8 mouse cellular contexts compared by ENCODE assay signal in the genomic region with DNA sequence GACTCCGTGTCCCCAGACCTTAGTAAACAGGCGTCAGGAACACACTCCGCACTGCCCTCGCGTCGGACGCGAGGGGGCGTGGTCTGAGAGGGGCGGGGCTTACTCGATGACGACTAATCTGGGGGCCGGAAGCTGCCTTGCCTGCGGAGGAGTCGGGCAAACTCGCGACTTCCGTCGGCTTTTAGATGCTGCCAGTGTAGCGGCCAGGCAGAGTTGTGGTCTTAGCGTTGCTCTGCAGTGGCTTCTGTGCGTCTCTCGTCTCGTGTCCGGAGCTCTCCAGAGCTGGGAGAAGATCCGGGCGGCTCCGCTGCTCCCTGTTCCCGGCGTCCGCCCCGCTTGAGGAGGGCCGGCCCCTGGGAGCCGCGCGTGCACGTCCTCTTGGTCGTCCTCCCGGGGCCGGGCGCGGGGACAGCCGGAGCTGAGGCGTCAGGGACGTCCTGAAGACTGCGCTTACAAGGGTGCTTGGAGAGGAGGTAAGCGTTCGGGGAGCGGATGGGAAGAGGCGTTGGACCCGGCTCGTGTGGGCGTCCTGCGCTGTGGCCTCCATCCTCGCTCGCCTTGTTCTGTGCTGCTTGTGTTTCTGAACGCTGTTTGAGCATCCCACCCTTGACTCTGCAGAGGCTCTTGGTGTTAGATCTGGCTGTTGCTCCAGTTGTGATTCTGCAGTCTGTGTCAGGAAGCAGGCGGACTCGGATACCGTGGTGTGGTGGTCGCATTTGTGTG. TPM values are rescaled to one million over a fixed set of nuclear protein-coding genes. Genes with fewer than 3 reads are reported as not detected.
A peak's percentile ranks its signal among the peaks of the same experiment; 100 is the strongest.
DNase-seq lines count a peak whose midpoint lies in the region; ATAC-seq lines count a peak whose summit lies in the region.

A gene (plus strand): TSS at position 181 of the 723 bp plus-strand sequence.

- peak; percentile 94 for DNase-seq in R1 (ENCODE audit: low read depth, low spot score)
- DNase-seq in cerebellum, postnatal 25 days, result peak; percentile 99
- peak; percentile 90 to 93 for DNase-seq in frontal cortex, postnatal 25 days (ENCODE audit: low spot score in 2 of 2)
- DNase-seq in hindbrain, embryonic 14.5 days (ENCODE audit: low spot score), result peak; percentile 97
- peak; percentile 96 for DNase-seq in layer of hippocampus, postnatal 36 days
- peak; percentile 96 for DNase-seq in lung, postnatal 36 days
- DNase-seq in retina, postnatal 1 day, result peak; percentile 96
- peak; percentile 95 to 98 for DNase-seq in urinary bladder, adult 18-20 months (ENCODE audit: low spot score in 2 of 2)

- H3K4me1 ChIP-seq in hindbrain, embryonic 14.5 days (replicated peaks; ENCODE audit: control insufficient read depth, insufficient read depth, low read length), result peaks cover 15% of the 10 kb centered on the region

- H3K4me3 ChIP-seq in hindbrain, embryonic 14.5 days (replicated peaks; ENCODE audit: low read length), result peak within 1 kb of the TSS; percentile 100

- H3K36me3 ChIP-seq in hindbrain, embryonic 14.5 days (replicated peaks; ENCODE audit: control insufficient read depth, insufficient read depth), result no peaks in the 10 kb centered on the region

- H3K4me2 ChIP-seq in hindbrain, embryonic 14.5 days (replicated peaks), result peak within 1 kb of the TSS; percentile 93

- H3K27ac ChIP-seq in hindbrain, embryonic 14.5 days, result peak within 1 kb of the TSS; percentile 90

- WGBS in hindbrain, embryonic 14.5 days, result under 1% methylated on average over 61 of the region's 61 CpGs

- peak within 1 kb of the TSS; percentile 97 for H3K9ac ChIP-seq in hindbrain, embryonic 14.5 days

- no peaks in the 10 kb centered on the region for H3K27me3 ChIP-seq in hindbrain, embryonic 14.5 days (ENCODE audit: control insufficient read depth, insufficient read depth, low read length)

- ATAC-seq in hindbrain, embryonic 14.5 days (ENCODE audit: low FRiP score), result peak; percentile 98

- no peaks in the 10 kb centered on the region for H3K9me3 ChIP-seq in hindbrain, embryonic 14.5 days (ENCODE audit: control insufficient read depth, low read length)

RNA-seq across cellular contexts. Expression of the gene that starts here (rescaled TPM):
- polyA plus RNA-seq in hindbrain, embryonic 14.5 days (2014; fragmentation: Nextera tagmentation; extraction: Ambion mirVana), result 34.5 and 34.6 TPM in 2 replicates
- 10 to 100 TPM; 57.2 to 65.2 TPM for total RNA-seq in layer of hippocampus, postnatal 36 days (2021)

Comparison
In these comparisons a context has a peak if more than half of its experiments do, and no peak if none do; other contexts are left out.
1. Peak in every context shown above with its lines: DNase-seq, ATAC-seq, H3K4me3 ChIP-seq and H3K27ac ChIP-seq.